Mouse (Mus musculus): Measurements from ENCODE around the gene Trp53tg5. TPM values are rescaled to one million over a fixed set of nuclear protein-coding genes. Genes with fewer than 3 reads are reported as not detected.

The Trp53tg5 gene
- total RNA-seq (2023), result not detected

GRCm38 (mm10) chr2:164473624-164474023, at the start of gene Trp53tg5:
TSS of gene Trp53tg5 (minus strand) at chr2:164473724.

GRCm38 (mm10) chr2:164496847-164497690, 23.5 kb upstream of the Trp53tg5 start, which contains the start of gene Pigt:
TSS of gene Pigt (plus strand) at chr2:164497520.

GRCm38 (mm10) chr2:164485681-164486257, 12.2 kb upstream of the Trp53tg5 start, which contains the start of gene Dbndd2:
TSS of gene Dbndd2 (plus strand) at chr2:164486106.

GRCm38 (mm10) chr2:164460745-164461551, 12.6 kb downstream of the Trp53tg5 start, which contains the start of gene Gm20458:
TSS of gene Gm20458 (plus strand) at chr2:164460967.

GRCm38 (mm10) chr2:164456864-164457300, 16.6 kb downstream of the Trp53tg5 start, which contains the start of gene Sys1:
TSS of gene Sys1 (plus strand) at chr2:164456964.

GRCm38 (mm10) chr2:164443460-164444000, 30.0 kb downstream of the Trp53tg5 start, which contains the start of gene Sdc4:
TSS of gene Sdc4 (minus strand) at chr2:164443887.

Other genes with a start within 250 kb of the Trp53tg5 start
- gene Svs2, start 235.3 kb downstream of the Trp53tg5 start, total RNA-seq (2023), result not detected
- gene Svs3b, start 217.1 kb downstream of the Trp53tg5 start, total RNA-seq (2023), result not detected
- gene Svs4, start 195.3 kb downstream of the Trp53tg5 start, total RNA-seq (2023), result not detected
- gene Svs3a, start 184.5 kb downstream of the Trp53tg5 start, total RNA-seq (2023), result not detected
- gene Svs6, start 157.0 kb downstream of the Trp53tg5 start, total RNA-seq (2023), result not detected
- not detected for gene Svs5, start 141.0 kb downstream of the Trp53tg5 start, total RNA-seq (2023)
- gene Slpi, start 84.6 kb downstream of the Trp53tg5 start, total RNA-seq (2023), result 7.1 TPM
- not detected for gene Rbpjl, start 70.6 kb downstream of the Trp53tg5 start, total RNA-seq (2023)
- not detected for gene Matn4, start 68.6 kb downstream of the Trp53tg5 start, total RNA-seq (2023)
- gene Sdc4, start 29.8 kb downstream of the Trp53tg5 start, total RNA-seq (2023), result 12.5 TPM
- 55.4 TPM for gene Sys1, start 16.8 kb downstream of the Trp53tg5 start, total RNA-seq (2023)
- gene Gm20458, start 12.8 kb downstream of the Trp53tg5 start, total RNA-seq (2023), result 0.56 TPM
- 4.5 TPM for gene Dbndd2, start 12.4 kb upstream of the Trp53tg5 start, total RNA-seq (2023)
- gene Pigt, start 23.8 kb upstream of the Trp53tg5 start, total RNA-seq (2023), result 67.9 TPM
- gene Wfdc2, start 88.7 kb upstream of the Trp53tg5 start, total RNA-seq (2023), result not detected
- not detected for gene Spint3, start 99.7 kb upstream of the Trp53tg5 start, total RNA-seq (2023)
- gene Wfdc6a, start 111.7 kb upstream of the Trp53tg5 start, total RNA-seq (2023), result not detected
- gene Eppin, start 119.9 kb upstream of the Trp53tg5 start, total RNA-seq (2023), result not detected
- gene Wfdc6b, start 139.8 kb upstream of the Trp53tg5 start, total RNA-seq (2023), result not detected
- gene Wfdc8, start 139.9 kb upstream of the Trp53tg5 start, total RNA-seq (2023), result not detected
- not detected for gene Wfdc16, start 165.1 kb upstream of the Trp53tg5 start, total RNA-seq (2023)
- not detected for gene Wfdc10, start 182.3 kb upstream of the Trp53tg5 start, total RNA-seq (2023)
- gene Wfdc9, start 182.9 kb upstream of the Trp53tg5 start, total RNA-seq (2023), result not detected
- not detected for gene Wfdc11, start 200.4 kb upstream of the Trp53tg5 start, total RNA-seq (2023)
- gene Wfdc13, start 211.4 kb upstream of the Trp53tg5 start, total RNA-seq (2023), result not detected
- gene Spint4, start 224.8 kb upstream of the Trp53tg5 start, total RNA-seq (2023), result not detected
- gene Spint5, start 241.6 kb upstream of the Trp53tg5 start, total RNA-seq (2023), result not detected